Mouse (Mus musculus): ENCODE measurements around the gene Rab8a. TPM values are rescaled to one million over a fixed set of nuclear protein-coding genes. Genes with fewer than 3 reads are reported as not detected.

Gene Rab8a
- polyA plus RNA-seq, 1 experiment from 2014 or later, result 100 TPM

DNA sequence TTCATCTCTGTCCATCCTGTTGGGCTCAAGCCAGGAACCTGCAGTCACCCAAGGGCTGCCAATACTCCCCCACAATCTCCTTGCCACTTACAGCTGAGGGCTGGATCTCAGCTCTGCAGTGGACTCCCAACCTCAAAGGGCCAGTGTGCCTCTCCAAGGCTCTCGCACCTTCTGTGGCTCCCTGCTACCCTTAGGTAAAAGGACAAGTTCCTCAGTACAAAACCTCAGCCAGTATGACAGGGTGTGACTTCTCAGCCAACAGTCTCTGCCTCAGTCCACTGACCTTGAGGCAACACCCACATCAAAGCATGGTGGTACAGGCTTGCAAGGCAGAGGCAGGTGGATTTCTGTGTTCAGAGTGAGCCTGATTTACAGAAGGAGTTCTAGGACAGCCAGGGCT, 50.8 kb downstream of the Rab8a start:
- no peaks in the 10 kb centered on the region for H3K36me3 ChIP-seq (ENCODE audit: insufficient read depth, low read length)
- WGBS, result 88% methylated on average over 1 of the region's 1 CpGs
- no peak for DNase-seq (ENCODE audit: low spot score)
- no peaks in the 10 kb centered on the region for H3K9me3 ChIP-seq (replicated peaks; ENCODE audit: low read length)
- no peak for TF ChIP-seq CTCF (IDR thresholded peaks at IDR 0.05; ENCODE audit: low read depth)
- no peak overlapping the region for H3K9ac ChIP-seq (ENCODE audit: low read depth, low read length)
- no peak for ATAC-seq (replicated peaks; ENCODE audit: low FRiP score, low read depth)
- H3K27ac ChIP-seq, result no peak overlapping the region
- no peaks in the 10 kb centered on the region for H3K4me1 ChIP-seq (replicated peaks; ENCODE audit: insufficient read depth, low read length)
- no peak overlapping the region for H3K4me3 ChIP-seq (replicated peaks; ENCODE audit: low read depth, low read length)
- H3K4me2 ChIP-seq (ENCODE audit: low read length), result no peak overlapping the region
- H3K27me3 ChIP-seq (ENCODE audit: insufficient read depth, low read length), result no peaks in the 10 kb centered on the region

DNA sequence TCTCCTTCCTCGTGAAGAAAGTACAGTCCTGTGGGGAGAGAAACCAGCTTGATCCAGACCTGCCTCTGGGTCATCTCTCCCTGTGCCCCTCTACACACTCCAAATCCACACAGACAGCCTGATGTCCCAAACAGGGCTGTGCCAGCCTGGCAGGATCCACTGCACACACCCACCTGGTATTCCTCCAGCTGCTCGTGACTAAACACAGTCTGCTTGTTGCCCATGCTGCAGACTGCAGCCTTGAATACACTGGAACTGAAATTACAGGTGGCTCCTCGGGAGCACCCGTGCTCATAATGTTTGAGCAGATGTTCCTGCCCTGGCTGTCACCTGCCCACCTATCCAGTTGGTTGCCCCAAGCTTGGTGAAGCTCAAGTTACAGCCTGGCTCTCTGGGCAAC, 51.8 kb downstream of the Rab8a start, which contains the start of gene Cib3:
TSS of gene Cib3 (minus strand) at position 87 of the 400 bp plus-strand sequence.
- TF ChIP-seq CTCF (IDR thresholded peaks at IDR 0.05; ENCODE audit: low read depth), result no peak
- WGBS, result 37% methylated on average over 4 of the region's 4 CpGs
- H3K27ac ChIP-seq, result no peak within 1 kb of the TSS
- no peaks in the 10 kb centered on the region for H3K36me3 ChIP-seq (ENCODE audit: insufficient read depth, low read length)
- H3K9ac ChIP-seq (ENCODE audit: low read depth, low read length), result no peak within 1 kb of the TSS
- no peaks in the 10 kb centered on the region for H3K9me3 ChIP-seq (replicated peaks; ENCODE audit: low read length)
- no peaks in the 10 kb centered on the region for H3K27me3 ChIP-seq (ENCODE audit: insufficient read depth, low read length)
- H3K4me1 ChIP-seq (replicated peaks; ENCODE audit: insufficient read depth, low read length), result no peaks in the 10 kb centered on the region
- no peak within 1 kb of the TSS for H3K4me2 ChIP-seq (ENCODE audit: low read length)
- no peak within 1 kb of the TSS for H3K4me3 ChIP-seq (replicated peaks; ENCODE audit: low read depth, low read length)
- no peak for DNase-seq (ENCODE audit: low spot score)
- ATAC-seq (replicated peaks; ENCODE audit: low FRiP score, low read depth), result no peak

- Histone ChIP-seq H3K27ac (no peak within 1 kb of the TSS), H3K9me3 (replicated peaks; ENCODE audit: low read length) (no peaks in the 10 kb centered on the region), H3K9ac (ENCODE audit: low read depth, low read length) (no peak within 1 kb of the TSS), H3K4me3 (replicated peaks; ENCODE audit: low read depth, low read length) (no peak within 1 kb of the TSS), H3K27me3 (ENCODE audit: insufficient read depth, low read length) (no peaks in the 10 kb centered on the region), H3K36me3 (ENCODE audit: insufficient read depth, low read length) (no peaks in the 10 kb centered on the region), H3K4me1 (replicated peaks; ENCODE audit: insufficient read depth, low read length) (no peaks in the 10 kb centered on the region), H3K4me2 (ENCODE audit: low read length) (no peak within 1 kb of the TSS)
- ATAC-seq (replicated peaks; ENCODE audit: low FRiP score, low read depth) (no peak), DNase-seq (ENCODE audit: low spot score) (no peak)
- 76% methylated on average over 4 of the region's 4 CpGs for WGBS
- TF ChIP-seq CTCF (IDR thresholded peaks at IDR 0.05; ENCODE audit: low read depth), result no peak
Observed at GRCm38 (mm10) chr8:72213536-72213935, 52.5 kb downstream of the Rab8a start, which contains the start of gene Gm11034. Gene Gm11034 (minus strand): TSS chr8:72213636.

- Histone ChIP-seq H3K9ac (ENCODE audit: low read depth, low read length) (no peak overlapping the region), H3K27me3 (ENCODE audit: insufficient read depth, low read length) (no peaks in the 10 kb centered on the region), H3K4me1 (replicated peaks; ENCODE audit: insufficient read depth, low read length) (no peaks in the 10 kb centered on the region), H3K4me2 (ENCODE audit: low read length) (no peak overlapping the region), H3K4me3 (replicated peaks; ENCODE audit: low read depth, low read length) (no peak overlapping the region), H3K36me3 (ENCODE audit: insufficient read depth, low read length) (no peaks in the 10 kb centered on the region), H3K27ac (no peak overlapping the region), H3K9me3 (replicated peaks; ENCODE audit: low read length) (no peaks in the 10 kb centered on the region)
- WGBS, result 30% methylated on average over 2 of the region's 2 CpGs
- peak; percentile 60; the same call in 1 of the 2 replicates for TF ChIP-seq CTCF (IDR thresholded peaks at IDR 0.05; ENCODE audit: low read depth)
- DNase-seq (ENCODE audit: low spot score) (peak; percentile 11), ATAC-seq (replicated peaks; ENCODE audit: low FRiP score, low read depth) (no peak)
Observed at GRCm38 (mm10) chr8:72215060-72215459, 54.1 kb downstream of the Rab8a start.

GRCm38 (mm10) chr8:72215871-72216270, 54.9 kb downstream of the Rab8a start:
- 32% methylated on average over 1 of the region's 1 CpGs for WGBS
- ATAC-seq (replicated peaks; ENCODE audit: low FRiP score, low read depth) (no peak), DNase-seq (ENCODE audit: low spot score) (no peak)
- no peaks in the 10 kb centered on the region for H3K27me3 ChIP-seq (ENCODE audit: insufficient read depth, low read length)
- no peaks in the 10 kb centered on the region for H3K36me3 ChIP-seq (ENCODE audit: insufficient read depth, low read length)
- H3K9me3 ChIP-seq (replicated peaks; ENCODE audit: low read length), result no peaks in the 10 kb centered on the region
- no peak overlapping the region for H3K4me2 ChIP-seq (ENCODE audit: low read length)
- H3K27ac ChIP-seq, result no peak overlapping the region
- H3K4me1 ChIP-seq (replicated peaks; ENCODE audit: insufficient read depth, low read length), result no peaks in the 10 kb centered on the region
- H3K4me3 ChIP-seq (replicated peaks; ENCODE audit: low read depth, low read length), result no peak overlapping the region
- no peak overlapping the region for H3K9ac ChIP-seq (ENCODE audit: low read depth, low read length)
- TF ChIP-seq CTCF (IDR thresholded peaks at IDR 0.05; ENCODE audit: low read depth), result no peak

DNA sequence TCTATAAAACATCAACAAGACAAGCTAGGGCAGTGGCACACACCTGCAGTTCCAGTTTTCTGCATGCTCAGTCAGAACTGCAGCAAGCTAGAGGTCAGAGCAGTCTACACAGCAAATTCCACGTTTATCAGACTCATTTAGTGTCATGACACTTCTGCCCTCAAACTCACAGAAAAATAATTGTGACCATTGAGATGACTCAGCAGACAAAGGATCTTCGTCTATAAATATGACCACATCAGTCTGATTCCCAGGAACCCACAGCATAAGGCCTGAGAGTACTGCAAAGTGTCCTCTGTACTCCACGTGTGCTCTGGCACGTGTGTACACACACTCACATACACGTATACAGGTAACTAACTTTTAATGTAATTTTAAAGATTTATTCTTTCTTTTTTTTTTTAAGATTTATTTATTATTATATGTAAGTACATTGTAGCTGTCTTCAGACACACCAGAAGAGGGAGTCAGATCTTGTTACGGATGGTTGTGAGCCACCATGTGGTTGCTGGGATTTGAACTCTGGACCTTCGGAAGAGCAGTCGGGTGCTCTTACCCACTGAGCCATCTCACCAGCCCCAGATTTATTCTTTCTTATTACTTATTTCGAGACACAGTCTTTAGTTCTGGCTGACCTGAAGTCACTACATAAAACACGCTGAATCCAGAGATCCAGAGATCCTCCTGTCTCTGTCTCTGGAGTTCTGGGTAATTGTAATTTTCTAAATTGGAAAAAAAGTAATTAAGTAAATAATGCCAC, 58.0 kb downstream of the Rab8a start:
- H3K9ac ChIP-seq (ENCODE audit: low read depth, low read length), result no peak overlapping the region
- 79% methylated on average over 9 of the region's 10 CpGs for WGBS
- no peaks in the 10 kb centered on the region for H3K27me3 ChIP-seq (ENCODE audit: insufficient read depth, low read length)
- ATAC-seq (replicated peaks; ENCODE audit: low FRiP score, low read depth) (peak; percentile 23), DNase-seq (ENCODE audit: low spot score) (no peak)
- no peak for TF ChIP-seq CTCF (IDR thresholded peaks at IDR 0.05; ENCODE audit: low read depth)
- H3K4me2 ChIP-seq (ENCODE audit: low read length), result peak overlapping the region; percentile 78; the same call in 1 of the 2 replicates
- peak overlapping the region; percentile 71; the same call in 1 of the 2 replicates for H3K4me3 ChIP-seq (replicated peaks; ENCODE audit: low read depth, low read length)
- no peaks in the 10 kb centered on the region for H3K4me1 ChIP-seq (replicated peaks; ENCODE audit: insufficient read depth, low read length)
- no peak overlapping the region for H3K27ac ChIP-seq
- H3K9me3 ChIP-seq (replicated peaks; ENCODE audit: low read length), result no peaks in the 10 kb centered on the region
- peaks cover 16% of the 10 kb centered on the region for H3K36me3 ChIP-seq (ENCODE audit: insufficient read depth, low read length)
